Mouse (Mus musculus) layer of hippocampus, adult 18-20 months (tissue): ENCODE results near the gene Arid5b. TPM values are rescaled to one million over a fixed set of nuclear protein-coding genes. Genes with fewer than 3 reads are reported as not detected.

Experiments
- DNase-seq, 2 experiments: peaks; one replicate each; pipeline ENCODE4 v3.0.0; 2022; ENCODE audit warnings: low spot score in 2 of 2
- total RNA-seq, 2 experiments: library from RNA; stranded (reverse); gene quantifications; 2 replicates each; pipeline ENCODE4 v1.2.3; 2021

Gene Arid5b
- total RNA-seq, 2 experiments from 2014 or later = 26.9 to 33.5 TPM

- no peak for DNase-seq
Observed at GRCm38 (mm10) chr10:68238707-68239425, 39.7 kb downstream of the Arid5b start.

GRCm38 (mm10) chr10:68238182-68238581, 40.4 kb downstream of the Arid5b start:
- no peak for DNase-seq

GRCm38 (mm10) chr10:68236956-68237455, 41.5 kb downstream of the Arid5b start:
- no peak for DNase-seq

GRCm38 (mm10) chr10:68231385-68232182, 47.0 kb downstream of the Arid5b start:
- DNase-seq = no peak

- no peak for DNase-seq
Observed at GRCm38 (mm10) chr10:68230653-68231384, 47.7 kb downstream of the Arid5b start.

GRCm38 (mm10) chr10:68229640-68230565, 48.6 kb downstream of the Arid5b start:
- DNase-seq = no peak

GRCm38 (mm10) chr10:68222676-68223075, 55.9 kb downstream of the Arid5b start:
- DNase-seq = no peak

- no peak for DNase-seq
Observed at GRCm38 (mm10) chr10:68222012-68222411, 56.5 kb downstream of the Arid5b start.

- DNase-seq = no peak
Observed at GRCm38 (mm10) chr10:68219327-68219726, 59.2 kb downstream of the Arid5b start.

GRCm38 (mm10) chr10:68218678-68219077, 59.9 kb downstream of the Arid5b start:
- DNase-seq = no peak

GRCm38 (mm10) chr10:68214809-68215468, 63.6 kb downstream of the Arid5b start:
- no peak for DNase-seq

- DNase-seq = no peak
Observed at GRCm38 (mm10) chr10:68212061-68212915, 66.3 kb downstream of the Arid5b start.

- DNase-seq = no peak
Observed at GRCm38 (mm10) chr10:68211514-68211913, 67.0 kb downstream of the Arid5b start.

GRCm38 (mm10) chr10:68210025-68210642, 68.4 kb downstream of the Arid5b start:
- DNase-seq = no peak

GRCm38 (mm10) chr10:68208670-68209065, 69.9 kb downstream of the Arid5b start:
- DNase-seq = no peak

GRCm38 (mm10) chr10:68207803-68208669, 70.5 kb downstream of the Arid5b start:
- DNase-seq = no peak

GRCm38 (mm10) chr10:68204391-68204790, 74.1 kb downstream of the Arid5b start:
- DNase-seq = no peak

GRCm38 (mm10) chr10:68203860-68204259, 74.7 kb downstream of the Arid5b start:
- no peak for DNase-seq
